Mouse (Mus musculus) T-helper 1 cell (primary cell): ENCODE results near the gene Noc3l.

Experiments used
- in situ Hi-C: fragments of 300-600 bp; cut with MboI, MseI; formaldehyde crosslinking; loops from one replicate; pipeline ENCODE4 v1.15.1; 2025; ENCODE audit warnings: high pct_unique_total_duplicates

Noc3l gene

DNA sequence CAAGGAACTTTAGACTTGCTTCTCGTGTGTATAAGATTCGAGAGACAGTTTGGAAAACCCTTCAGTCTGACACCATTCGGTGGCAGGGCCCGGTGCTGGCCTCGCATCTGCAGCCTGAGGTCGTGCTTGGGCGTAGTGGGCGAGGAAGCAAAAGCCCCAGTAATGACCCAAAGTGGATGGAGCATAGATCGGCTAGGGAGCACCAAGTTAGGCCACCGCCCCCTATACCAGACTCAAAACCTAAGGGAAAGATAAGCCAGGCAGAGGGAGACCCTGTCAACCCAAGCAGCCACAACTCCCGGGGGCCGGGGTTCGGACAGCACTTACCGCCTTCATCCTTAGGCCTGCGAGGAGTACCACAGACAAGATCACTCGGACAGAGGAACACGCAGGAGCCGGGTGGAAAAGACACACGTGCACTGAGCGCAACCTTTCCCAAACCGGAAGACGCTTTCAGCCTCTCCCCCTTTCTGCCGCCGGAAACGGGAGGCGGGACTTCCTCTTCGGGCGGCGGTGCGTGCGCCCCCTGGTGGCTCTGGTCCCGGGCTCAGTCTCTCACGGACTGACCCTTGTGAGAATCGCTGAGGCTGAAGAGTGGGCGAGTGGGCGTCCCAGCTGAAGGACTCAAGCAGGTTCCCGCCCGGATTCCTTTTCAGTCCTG lies at the start of gene Noc3l:
Noc3l (minus strand) TSS at position 472 of the 661 bp plus-strand sequence.
- in situ Hi-C loops, result loop anchor here (5.0 to 25.0 kb wide), 4 partner anchors 118 to 1982 kb away; partner anchors contain the start of gene Tnks2

DNA sequence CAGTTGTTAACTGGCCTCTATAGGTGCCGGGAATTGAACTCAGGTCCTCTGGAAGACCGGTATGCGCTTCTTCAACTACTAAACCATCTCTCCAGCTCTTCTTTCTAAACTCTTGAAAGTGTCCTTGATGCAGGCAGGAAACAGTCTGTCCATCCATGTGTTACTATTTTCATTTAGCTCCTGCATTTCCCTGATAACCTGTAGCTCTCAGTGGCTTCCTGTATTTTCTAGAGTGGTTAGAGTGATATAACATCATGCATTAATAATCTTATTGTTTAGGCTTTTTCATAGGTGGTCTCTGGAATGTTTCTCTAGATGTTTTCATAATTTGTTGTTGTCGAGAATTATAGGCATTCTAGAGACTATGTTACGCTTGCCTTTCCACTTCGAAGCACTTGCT lies 43.5 kb upstream of the Noc3l start:
- in situ Hi-C loops, result no loop called here

DNA sequence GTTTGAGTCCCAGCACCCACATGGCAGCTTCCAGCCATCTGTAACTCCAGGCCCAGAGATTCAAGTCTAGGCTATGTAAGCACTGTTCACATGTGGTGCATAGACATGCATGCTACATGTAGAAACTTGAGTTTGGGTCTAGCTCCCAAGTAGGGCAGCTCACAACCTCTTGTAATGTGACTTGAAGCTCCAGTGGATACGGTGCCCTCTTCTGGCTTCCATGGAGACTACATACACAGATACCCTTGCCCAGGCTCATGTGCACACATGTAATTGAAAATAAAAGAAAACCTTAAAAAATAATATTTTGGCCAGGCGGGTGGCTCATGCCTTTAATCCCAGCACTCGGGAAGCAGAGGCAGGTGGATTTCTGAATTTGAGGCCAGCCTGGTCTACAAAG lies 39.2 kb upstream of the Noc3l start:
- in situ Hi-C loops, result no loop called here

DNA sequence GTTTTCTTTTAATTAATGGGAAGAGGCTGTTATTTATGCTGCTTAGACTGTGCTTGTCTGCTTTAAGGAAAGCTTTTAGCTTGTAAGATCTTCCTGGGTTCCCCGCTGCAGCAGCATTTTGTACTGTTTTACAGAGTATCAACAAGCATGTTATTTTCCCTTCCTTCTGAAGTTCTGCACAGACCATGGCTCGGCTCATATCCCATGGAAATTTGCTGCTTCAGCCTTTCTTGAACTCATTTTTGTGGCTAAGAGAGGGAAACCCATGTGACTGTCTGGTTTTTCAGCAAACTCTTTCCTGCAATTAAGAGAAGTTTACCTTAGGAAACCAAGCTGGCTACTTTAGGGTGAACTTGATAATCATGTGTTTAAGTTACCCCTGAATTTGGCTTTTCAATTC lies 27.3 kb upstream of the Noc3l start:
- in situ Hi-C loops, result no loop called here

DNA sequence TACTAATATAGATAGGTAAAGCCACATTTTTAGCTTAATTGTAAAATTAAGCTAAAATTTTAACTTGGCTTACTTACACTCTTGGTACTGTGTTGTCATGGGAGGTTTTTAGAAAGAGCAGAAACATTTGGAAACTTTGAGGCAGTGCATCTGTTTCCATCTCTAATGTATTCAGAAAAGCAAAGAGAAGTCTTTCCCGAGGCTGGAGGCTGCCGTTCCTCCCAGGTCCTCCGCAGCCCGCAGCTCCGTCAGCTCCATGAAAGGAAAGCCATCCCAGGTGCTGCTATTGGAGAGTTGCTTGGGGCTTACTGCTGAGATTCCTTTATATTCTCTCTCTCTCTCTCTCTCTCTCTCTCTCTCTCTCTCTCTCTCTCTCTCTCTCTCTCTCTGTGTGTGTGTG lies 25.8 kb upstream of the Noc3l start:
- in situ Hi-C loops, result no loop called here

DNA sequence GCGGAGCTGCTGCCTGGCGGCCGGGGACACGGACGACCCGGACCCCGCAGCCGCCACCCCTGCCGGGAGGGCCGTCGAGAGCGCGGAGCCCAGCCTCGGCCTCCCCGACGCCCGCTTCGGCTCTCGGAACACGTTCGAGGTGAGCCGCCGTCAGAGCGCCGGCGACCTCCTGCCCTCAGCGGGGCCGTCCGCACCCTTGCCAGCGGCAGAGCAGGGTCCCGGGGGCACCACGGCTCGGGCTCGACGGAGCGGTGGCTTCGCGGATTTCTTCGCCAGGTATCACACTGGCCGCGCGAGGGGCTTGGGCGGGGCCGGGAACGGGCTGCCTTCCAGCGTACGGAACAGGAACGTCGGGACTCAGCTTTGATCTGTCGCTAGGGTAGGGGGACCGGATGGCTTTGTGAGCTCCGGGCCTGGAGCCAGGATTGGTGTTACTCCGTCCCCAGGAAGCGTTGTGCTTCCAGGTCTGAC lies 18.2 kb upstream of the Noc3l start:
- in situ Hi-C loops, result no loop called here

DNA sequence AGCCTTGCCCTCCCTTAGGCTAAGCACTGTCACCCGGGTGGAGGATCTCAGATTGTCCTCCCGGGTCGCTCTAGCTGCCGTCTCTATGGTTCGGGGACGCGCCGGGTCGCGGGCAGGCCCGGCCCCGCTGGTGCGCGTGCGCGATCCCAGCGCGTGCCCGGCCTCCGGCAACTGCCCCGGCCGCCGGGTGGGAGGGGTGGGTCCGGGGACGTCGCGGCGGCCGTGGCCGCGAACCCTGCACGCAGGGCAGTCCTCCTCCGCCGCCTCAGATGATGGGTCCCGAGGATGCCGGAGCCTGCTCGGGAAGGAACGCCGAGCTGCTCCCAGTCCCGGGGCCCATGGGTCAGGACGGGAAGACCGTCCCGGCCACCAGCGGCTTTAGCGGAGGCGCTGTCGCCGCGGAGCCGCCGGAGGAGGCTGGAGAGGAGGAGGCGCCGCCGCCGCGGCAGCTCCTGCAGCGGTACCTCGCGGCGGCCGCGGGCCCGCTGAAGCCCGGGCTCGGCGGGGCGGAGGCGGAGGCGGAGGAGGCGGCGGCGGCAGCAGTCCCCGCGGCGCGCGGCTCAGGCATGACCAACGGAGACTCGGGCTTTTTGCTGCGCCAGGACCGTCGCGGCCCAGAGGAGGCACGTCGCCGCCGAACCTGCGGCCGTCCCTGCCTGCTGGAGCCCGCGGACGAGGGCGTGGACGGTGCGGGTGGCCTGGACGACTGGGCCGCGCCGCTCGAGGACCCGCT lies 17.6 kb upstream of the Noc3l start, which contains the start of gene Tbc1d12:
Tbc1d12 (plus strand) TSS at position 142 of the 733 bp plus-strand sequence.
- in situ Hi-C loops, result no loop called here

DNA sequence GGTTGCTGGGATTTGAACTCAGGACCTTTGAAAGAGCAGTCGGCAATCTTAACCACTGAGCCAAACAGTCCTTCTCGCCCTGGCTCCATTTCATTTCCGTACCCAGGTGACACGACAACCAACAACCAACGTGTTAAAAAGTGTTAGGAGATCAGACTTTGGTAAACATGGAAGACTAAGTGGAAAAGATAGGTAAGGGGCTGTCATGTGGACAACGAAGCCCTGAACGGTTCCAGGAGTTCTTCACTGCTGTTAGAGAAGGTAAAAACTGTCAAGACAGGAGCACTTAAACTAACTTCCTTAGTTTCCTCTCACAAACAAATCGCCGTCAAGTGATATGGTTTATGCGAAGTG lies 17.0 kb upstream of the Noc3l start:
- in situ Hi-C loops, result no loop called here

DNA sequence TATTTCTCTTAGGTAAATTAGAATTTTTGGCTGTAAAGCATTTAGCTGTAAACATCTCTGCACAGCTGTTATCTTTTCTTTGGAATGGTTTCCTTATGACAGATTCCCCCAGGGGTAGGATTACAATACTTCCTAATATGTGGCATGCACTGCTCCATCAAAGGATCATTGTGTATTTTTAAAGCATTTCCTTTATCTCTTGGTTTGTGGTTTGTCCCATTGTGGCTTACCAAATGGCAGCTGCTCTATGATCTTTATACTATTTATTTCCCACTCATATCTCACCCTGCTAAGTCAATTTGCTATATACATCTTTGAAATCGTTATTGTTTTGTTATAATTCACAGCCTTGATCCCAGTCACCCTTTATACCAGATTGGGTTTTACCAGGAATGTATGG lies 14.2 kb upstream of the Noc3l start:
- in situ Hi-C loops, result no loop called here

DNA sequence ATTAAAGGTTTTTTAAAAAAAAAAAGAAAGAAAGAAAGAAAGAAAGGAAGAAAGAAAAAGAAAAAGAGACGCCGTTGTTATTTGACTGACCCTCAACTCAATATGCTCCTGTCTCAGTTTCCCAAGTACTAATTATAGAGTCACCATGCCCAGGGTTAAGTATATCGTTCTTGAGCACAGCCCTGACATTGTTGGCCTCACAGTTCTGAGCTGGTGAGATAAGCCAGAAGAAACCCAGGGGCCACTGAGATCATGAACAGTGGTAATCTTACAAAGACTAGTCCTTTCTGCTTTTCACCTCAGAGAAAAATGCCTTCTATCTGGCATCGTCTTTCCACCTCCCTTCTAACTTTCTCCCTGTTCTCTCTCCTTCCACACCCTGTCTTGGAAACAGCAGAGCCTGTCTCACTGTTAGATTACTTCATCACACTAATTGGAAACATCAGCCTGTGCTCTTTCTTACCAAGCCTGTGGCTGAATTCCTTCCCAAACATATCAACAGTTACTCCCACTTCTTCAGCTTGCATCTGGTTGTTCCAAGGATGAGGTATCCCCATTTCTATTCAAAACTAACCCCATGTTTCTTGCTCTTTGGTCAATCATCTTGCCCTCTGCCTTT lies 1.3 kb upstream of the Noc3l start:
- in situ Hi-C loops, result loop anchor here (25.0 kb wide), 1 partner anchor 1983 kb away; the partner anchor contains the start of gene Tnks2

DNA sequence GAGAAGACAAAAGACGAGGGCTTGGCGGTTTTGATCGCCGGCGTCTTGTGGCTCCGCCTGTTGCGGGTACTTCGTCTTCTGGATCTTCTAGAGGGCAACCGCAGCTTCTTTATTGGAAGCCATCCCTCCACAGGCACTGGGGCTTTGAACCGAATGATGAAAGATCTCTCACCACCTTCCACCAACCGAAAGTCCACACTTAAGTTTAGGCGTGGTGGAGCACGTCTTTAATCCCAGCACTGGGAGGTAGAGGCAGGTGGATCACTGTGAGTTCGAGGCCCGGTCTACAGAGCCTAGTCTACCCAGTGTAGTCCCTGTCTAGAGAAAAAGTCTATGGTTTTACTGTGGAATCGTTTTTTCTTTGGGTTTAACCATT lies 378 bp upstream of the Noc3l start:
- in situ Hi-C loops, result loop anchor here (5.0 to 25.0 kb wide), 4 partner anchors 118 to 1982 kb away; partner anchors contain the start of gene Tnks2

DNA sequence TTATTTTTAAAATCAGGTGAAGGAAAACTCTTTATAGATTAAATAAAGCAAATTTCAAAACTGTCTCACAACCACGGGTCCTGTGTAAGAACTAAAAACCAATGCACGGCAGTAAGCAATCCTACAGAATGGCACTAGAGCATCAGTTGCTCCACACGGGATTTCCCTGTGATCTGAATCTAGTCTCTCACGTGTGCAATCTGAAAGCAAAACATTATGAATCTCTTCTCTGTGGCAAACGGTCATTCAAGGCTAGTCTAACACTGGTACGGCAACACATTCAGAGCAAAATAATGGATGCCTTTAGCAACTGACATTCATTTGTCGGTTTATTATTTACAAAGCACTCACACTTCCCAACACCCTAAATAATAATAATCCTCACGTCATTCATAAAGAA lies 846 bp downstream of the Noc3l start:
- in situ Hi-C loops, result loop anchor here (5.0 to 25.0 kb wide), 4 partner anchors 119 to 1981 kb away; partner anchors contain the start of gene Tnks2

DNA sequence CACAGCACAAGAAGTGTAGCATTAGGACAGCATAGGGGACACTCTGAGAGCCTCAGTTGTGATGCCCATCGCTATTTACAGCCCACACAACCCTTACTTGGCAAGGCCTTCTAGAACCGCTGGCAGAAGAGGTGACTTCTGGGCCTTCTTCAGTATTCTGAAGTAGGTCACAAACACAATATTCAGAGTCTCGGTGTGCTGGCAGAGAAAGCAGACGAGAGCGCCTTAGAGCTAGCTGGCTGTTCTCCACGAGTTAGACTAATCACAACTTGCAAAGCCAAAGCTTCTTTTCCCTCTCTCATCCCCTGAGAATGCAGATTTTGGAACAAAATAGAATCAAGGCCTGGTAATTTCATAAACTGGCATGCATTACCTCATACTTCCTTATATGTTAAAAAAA lies 20.2 kb downstream of the Noc3l start:
- in situ Hi-C loops, result no loop called here

DNA sequence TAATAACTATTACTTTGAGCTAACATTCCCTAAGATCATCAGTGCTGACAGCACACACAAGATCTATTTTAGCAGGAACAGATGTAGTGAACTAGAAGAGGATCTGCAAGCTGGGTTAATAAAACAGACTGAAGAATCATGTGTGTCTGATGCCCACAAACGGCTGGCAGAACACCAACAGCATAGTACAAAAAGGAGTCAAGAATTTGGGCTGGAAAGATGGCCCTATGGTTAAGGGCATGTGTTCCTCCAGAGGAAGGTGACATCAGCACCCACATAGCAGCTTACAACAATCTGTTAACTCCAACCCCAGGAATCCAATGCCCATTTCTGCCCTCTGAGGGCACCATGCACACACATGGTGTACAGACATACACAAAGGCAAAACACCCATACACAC lies 20.7 kb downstream of the Noc3l start:
- in situ Hi-C loops, result no loop called here

DNA sequence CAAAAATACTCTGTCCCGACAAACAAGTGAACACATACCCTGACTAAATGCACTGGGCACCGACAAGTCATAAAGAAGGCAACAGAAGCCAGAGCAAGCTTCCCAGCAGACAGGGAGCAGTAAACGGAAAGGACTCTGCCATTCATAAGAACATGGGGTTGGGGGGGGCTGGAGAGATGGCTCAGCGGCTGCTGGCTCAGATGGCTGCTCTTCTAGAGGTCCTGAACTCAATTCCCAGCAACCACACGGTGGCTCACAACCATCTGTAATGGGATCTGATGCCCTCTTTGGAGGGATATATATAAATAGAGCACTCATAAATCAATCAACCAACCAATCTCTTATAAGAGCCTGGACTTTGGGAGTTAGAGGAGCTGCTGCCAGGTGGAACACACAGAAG lies 22.5 kb downstream of the Noc3l start:
- in situ Hi-C loops, result no loop called here

DNA sequence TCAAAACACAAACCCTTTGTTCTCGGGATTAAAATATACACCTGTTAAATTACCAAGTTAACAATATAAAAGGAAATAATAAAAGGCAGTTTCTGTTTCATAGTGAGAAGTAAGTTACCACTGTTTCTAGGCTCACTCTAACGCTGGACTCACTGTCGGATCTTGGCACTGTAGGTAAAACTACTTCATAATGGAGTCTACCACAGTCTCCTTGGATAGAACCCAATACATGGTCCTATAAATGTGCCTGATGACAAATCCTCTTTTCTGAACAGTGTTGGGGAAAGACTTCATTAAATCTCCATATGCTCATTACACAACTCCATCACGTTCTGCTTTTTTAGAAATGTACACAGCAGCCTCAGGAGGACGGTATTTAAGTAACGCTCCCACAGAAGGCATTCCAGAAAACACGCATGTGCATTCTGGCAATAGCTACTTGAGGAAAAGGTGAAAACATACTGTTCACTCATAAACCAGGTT lies 25.4 kb downstream of the Noc3l start:
- in situ Hi-C loops, result no loop called here

DNA sequence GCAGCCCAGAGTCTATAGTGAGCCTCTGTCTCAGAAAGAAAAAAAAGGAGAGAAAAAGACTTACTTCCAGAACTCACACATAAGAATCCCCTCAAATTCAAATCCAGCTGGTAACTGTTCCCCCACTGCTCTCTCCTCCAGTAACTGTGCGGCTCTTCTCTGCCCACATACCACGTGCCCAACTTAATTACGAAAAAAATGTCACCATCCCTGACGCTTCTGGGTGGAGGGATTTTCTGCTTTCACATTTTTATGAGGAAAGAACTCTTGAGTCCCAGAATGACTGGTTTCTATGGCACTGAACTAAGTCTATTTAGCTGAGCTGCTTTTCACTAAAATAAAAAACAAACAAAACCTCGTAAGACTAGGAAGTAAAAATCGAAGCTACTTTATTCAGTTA lies 31.3 kb downstream of the Noc3l start:
- in situ Hi-C loops, result no loop called here

DNA sequence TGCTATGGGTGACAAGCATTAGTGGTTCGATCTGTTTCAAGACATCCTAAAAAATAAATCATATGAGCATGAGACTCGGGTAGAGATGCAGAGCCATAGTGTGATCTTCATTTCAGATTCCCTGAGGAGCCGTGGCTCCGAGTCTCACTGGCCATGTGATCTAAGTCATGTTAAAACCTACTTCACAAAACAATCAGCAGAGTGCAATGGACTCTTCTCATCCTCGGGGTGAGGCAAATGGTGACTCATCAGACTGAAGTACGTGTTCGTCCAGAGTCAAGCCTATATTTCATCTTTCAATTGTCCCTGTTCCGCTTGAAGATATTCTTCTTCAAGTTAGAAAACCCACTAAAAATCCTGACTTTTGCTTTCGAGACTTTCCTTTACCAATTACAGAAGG lies 35.5 kb downstream of the Noc3l start:
- in situ Hi-C loops, result no loop called here

DNA sequence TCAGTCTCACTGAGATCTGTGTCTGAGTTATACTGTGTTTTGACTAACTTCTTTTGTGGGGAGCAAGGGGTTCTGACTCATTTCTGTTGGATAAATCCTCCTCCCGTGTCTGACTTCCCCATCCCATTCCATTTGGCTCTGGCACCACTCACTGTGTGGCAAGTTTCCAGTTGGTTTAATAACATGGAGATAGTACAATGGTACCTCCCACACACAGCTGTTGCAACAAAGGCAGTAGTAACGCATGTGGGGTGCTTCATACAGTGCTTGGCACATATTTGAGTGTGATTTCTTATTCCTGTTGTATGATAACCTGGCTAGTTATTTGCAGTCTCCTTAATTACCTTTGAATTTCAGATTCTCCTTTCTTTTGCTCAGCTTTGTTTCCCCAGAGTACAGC lies 40.2 kb downstream of the Noc3l start:
- in situ Hi-C loops, result loop anchor here (5.0 kb wide), 1 partner anchor 367 kb away; no protein-coding TSS in a partner anchor

DNA sequence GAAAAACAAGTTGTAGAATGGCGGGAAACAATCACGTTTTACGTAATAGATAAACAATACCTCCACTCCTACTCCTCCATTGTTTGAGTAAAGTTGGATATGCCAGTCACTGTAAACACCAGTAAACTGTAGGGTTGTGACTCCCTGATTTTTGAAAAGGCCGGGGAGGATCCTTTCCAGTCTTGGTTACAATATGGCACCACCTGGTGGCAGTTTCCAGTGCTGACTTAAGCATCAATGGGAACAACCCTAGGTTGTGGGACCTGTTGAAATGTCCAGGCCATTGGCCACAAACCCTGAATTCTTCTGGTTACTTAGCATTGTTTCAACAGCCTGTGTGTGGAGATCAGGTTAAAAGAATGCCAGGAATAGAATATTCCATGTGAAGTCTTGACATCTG lies 43.5 kb downstream of the Noc3l start:
- in situ Hi-C loops, result loop anchor here (5.0 kb wide), 1 partner anchor 363 kb away; no protein-coding TSS in a partner anchor

DNA sequence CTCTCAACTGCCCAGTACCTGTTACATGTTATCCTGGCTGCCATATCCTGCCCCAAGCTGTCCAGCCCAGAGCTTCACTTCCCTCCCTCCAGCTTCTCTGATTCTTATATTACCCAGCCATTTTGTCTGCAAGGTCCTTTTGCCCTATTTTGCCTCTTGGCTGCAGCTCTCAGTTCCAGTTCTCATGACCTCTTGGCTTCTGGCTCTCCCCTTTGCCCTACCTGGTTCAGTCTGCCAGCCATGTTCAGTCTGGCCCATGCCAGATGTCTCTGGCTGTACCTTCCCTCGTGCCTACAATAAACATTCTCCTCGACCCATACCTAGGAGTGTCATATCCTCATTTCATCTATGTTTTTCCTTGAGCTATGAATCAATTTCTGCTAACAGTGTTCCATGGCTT lies 52.7 kb downstream of the Noc3l start:
- in situ Hi-C loops, result loop anchor here (5.0 kb wide), 1 partner anchor 49 kb away; no protein-coding TSS in a partner anchor

DNA sequence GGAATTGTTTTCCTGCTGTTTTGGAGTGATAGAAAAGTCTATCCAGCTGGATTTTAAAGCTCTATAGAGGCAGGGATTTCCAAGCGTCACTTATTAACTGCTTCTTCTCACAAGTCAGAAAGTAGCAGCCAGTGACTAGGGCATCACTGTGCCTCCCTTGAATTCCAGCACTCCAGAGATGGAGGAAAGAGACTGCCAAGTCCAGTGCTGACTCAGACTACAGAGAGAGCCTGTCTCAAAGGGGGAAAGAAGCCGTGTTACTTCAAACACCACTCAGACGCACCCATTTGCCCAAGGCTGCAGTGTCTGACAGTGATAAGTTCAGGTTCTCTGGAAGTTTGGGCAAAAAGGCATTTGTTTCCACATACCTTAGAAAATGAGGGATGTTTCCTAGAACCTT lies 58.6 kb downstream of the Noc3l start:
- in situ Hi-C loops, result no loop called here
